Mouse (Mus musculus): ENCODE results near the gene Uvssa. TPM values are rescaled to one million over a fixed set of nuclear protein-coding genes. Genes with fewer than 3 reads are reported as not detected.
A peak's percentile ranks its signal among the peaks of the same experiment; 100 is the strongest.

Gene Uvssa
- polyA plus RNA-seq, 1 experiment = 5.7 TPM

GRCm38 (mm10) chr5:33434141-33434780 is 55.9 kb downstream of the Uvssa start:
- H3K27ac ChIP-seq (ENCODE audit: insufficient read depth, low read length) = no peak overlapping the region
- H3K4me3 ChIP-seq (ENCODE audit: insufficient read depth, low read length) = no peak overlapping the region
- TF ChIP-seq CTCF (IDR thresholded peaks at IDR 0.05; ENCODE audit: extremely low read depth, insufficient read depth, low read length) (no peak), POLR2A (IDR thresholded peaks at IDR 0.05; ENCODE audit: extremely low read depth, insufficient read depth, low read length) (no peak)
- H3K4me1 ChIP-seq (ENCODE audit: control insufficient read depth, insufficient read depth, low read length) = no peaks in the 10 kb centered on the region

GRCm38 (mm10) chr5:33435151-33435550 is 56.8 kb downstream of the Uvssa start:
- TF ChIP-seq CTCF (IDR thresholded peaks at IDR 0.05; ENCODE audit: extremely low read depth, insufficient read depth, low read length) (no peak), POLR2A (IDR thresholded peaks at IDR 0.05; ENCODE audit: extremely low read depth, insufficient read depth, low read length) (no peak)
- Histone ChIP-seq H3K4me3 (ENCODE audit: insufficient read depth, low read length) (no peak overlapping the region), H3K4me1 (ENCODE audit: control insufficient read depth, insufficient read depth, low read length) (no peaks in the 10 kb centered on the region), H3K27ac (ENCODE audit: insufficient read depth, low read length) (no peak overlapping the region)

GRCm38 (mm10) chr5:33435941-33436340 is 57.6 kb downstream of the Uvssa start:
- TF ChIP-seq POLR2A (IDR thresholded peaks at IDR 0.05; ENCODE audit: extremely low read depth, insufficient read depth, low read length) (no peak), CTCF (IDR thresholded peaks at IDR 0.05; ENCODE audit: extremely low read depth, insufficient read depth, low read length) (no peak)
- no peaks in the 10 kb centered on the region for H3K4me1 ChIP-seq (ENCODE audit: control insufficient read depth, insufficient read depth, low read length)
- H3K4me3 ChIP-seq (ENCODE audit: insufficient read depth, low read length) = no peak overlapping the region
- no peak overlapping the region for H3K27ac ChIP-seq (ENCODE audit: insufficient read depth, low read length)

GRCm38 (mm10) chr5:33438214-33438613 is 59.9 kb downstream of the Uvssa start:
- Histone ChIP-seq H3K4me1 (ENCODE audit: control insufficient read depth, insufficient read depth, low read length) (no peaks in the 10 kb centered on the region), H3K4me3 (ENCODE audit: insufficient read depth, low read length) (no peak overlapping the region), H3K27ac (ENCODE audit: insufficient read depth, low read length) (no peak overlapping the region)
- TF ChIP-seq CTCF (IDR thresholded peaks at IDR 0.05; ENCODE audit: extremely low read depth, insufficient read depth, low read length) = no peak
- no peak for TF ChIP-seq POLR2A (IDR thresholded peaks at IDR 0.05; ENCODE audit: extremely low read depth, insufficient read depth, low read length)

GRCm38 (mm10) chr5:33442927-33443710 is 64.8 kb downstream of the Uvssa start:
- Histone ChIP-seq H3K4me3 (ENCODE audit: insufficient read depth, low read length) (peak overlapping the region; percentile 71), H3K27ac (ENCODE audit: insufficient read depth, low read length) (no peak overlapping the region), H3K4me1 (ENCODE audit: control insufficient read depth, insufficient read depth, low read length) (no peaks in the 10 kb centered on the region)
- TF ChIP-seq POLR2A (IDR thresholded peaks at IDR 0.05; ENCODE audit: extremely low read depth, insufficient read depth, low read length) (no peak), CTCF (IDR thresholded peaks at IDR 0.05; ENCODE audit: extremely low read depth, insufficient read depth, low read length) (peak; percentile 53)

- Histone ChIP-seq H3K27ac (ENCODE audit: insufficient read depth, low read length) (no peak overlapping the region), H3K4me3 (ENCODE audit: insufficient read depth, low read length) (no peak overlapping the region; the same call in 1 of the 2 replicates), H3K4me1 (ENCODE audit: control insufficient read depth, insufficient read depth, low read length) (no peaks in the 10 kb centered on the region)
- TF ChIP-seq POLR2A (IDR thresholded peaks at IDR 0.05; ENCODE audit: extremely low read depth, insufficient read depth, low read length) (no peak), CTCF (IDR thresholded peaks at IDR 0.05; ENCODE audit: extremely low read depth, insufficient read depth, low read length) (no peak)
Measured at GRCm38 (mm10) chr5:33443794-33444193, 65.4 kb downstream of the Uvssa start.

GRCm38 (mm10) chr5:33455737-33456136 is 77.4 kb downstream of the Uvssa start:
- H3K27ac ChIP-seq (ENCODE audit: insufficient read depth, low read length) = no peak overlapping the region
- no peak overlapping the region for H3K4me3 ChIP-seq (ENCODE audit: insufficient read depth, low read length)
- no peak for TF ChIP-seq CTCF (IDR thresholded peaks at IDR 0.05; ENCODE audit: extremely low read depth, insufficient read depth, low read length)
- TF ChIP-seq POLR2A (IDR thresholded peaks at IDR 0.05; ENCODE audit: extremely low read depth, insufficient read depth, low read length) = no peak
- H3K4me1 ChIP-seq (ENCODE audit: control insufficient read depth, insufficient read depth, low read length) = no peaks in the 10 kb centered on the region

- Histone ChIP-seq H3K27ac (ENCODE audit: insufficient read depth, low read length) (no peak overlapping the region), H3K4me1 (ENCODE audit: control insufficient read depth, insufficient read depth, low read length) (no peaks in the 10 kb centered on the region), H3K4me3 (ENCODE audit: insufficient read depth, low read length) (no peak overlapping the region)
- TF ChIP-seq POLR2A (IDR thresholded peaks at IDR 0.05; ENCODE audit: extremely low read depth, insufficient read depth, low read length) = no peak
Measured at GRCm38 (mm10) chr5:33458132-33458622, 79.8 kb downstream of the Uvssa start.

- no peak for TF ChIP-seq POLR2A (IDR thresholded peaks at IDR 0.05; ENCODE audit: extremely low read depth, insufficient read depth, low read length)
- no peak for TF ChIP-seq CTCF (IDR thresholded peaks at IDR 0.05; ENCODE audit: extremely low read depth, insufficient read depth, low read length)
- Histone ChIP-seq H3K4me1 (ENCODE audit: control insufficient read depth, insufficient read depth, low read length) (no peaks in the 10 kb centered on the region), H3K27ac (ENCODE audit: insufficient read depth, low read length) (no peak overlapping the region), H3K4me3 (ENCODE audit: insufficient read depth, low read length) (no peak overlapping the region)
Measured at GRCm38 (mm10) chr5:33459111-33459510, 80.8 kb downstream of the Uvssa start.

GRCm38 (mm10) chr5:33464390-33464789 is 86.0 kb downstream of the Uvssa start:
- no peak for TF ChIP-seq POLR2A (IDR thresholded peaks at IDR 0.05; ENCODE audit: extremely low read depth, insufficient read depth, low read length)
- TF ChIP-seq CTCF (IDR thresholded peaks at IDR 0.05; ENCODE audit: extremely low read depth, insufficient read depth, low read length) = no peak
- Histone ChIP-seq H3K27ac (ENCODE audit: insufficient read depth, low read length) (no peak overlapping the region), H3K4me3 (ENCODE audit: insufficient read depth, low read length) (no peak overlapping the region), H3K4me1 (ENCODE audit: control insufficient read depth, insufficient read depth, low read length) (no peaks in the 10 kb centered on the region)
